Mouse (Mus musculus) CH12.LX (cell line): ENCODE measurements around the gene Zbp1. TPM values are rescaled to one million over a fixed set of nuclear protein-coding genes. Genes with fewer than 3 reads are reported as not detected.

ENCODE experiments used
- DNase-seq: peaks from one replicate; pipeline ENCODE4 v3.0.0-alpha.2; 2013; ENCODE audit errors: extremely low read depth
- H3K27ac ChIP-seq: 2 replicates; pipeline ENCODE4 v1.5.1; 2012; ENCODE audit warnings: low read depth, mild to moderate bottlenecking, control low read depth, moderate library complexity; ENCODE audit not compliant: insufficient read depth
- H3K27me3 ChIP-seq: replicated peaks from 2 replicates; pipeline ENCODE3; 2012; ENCODE audit warnings: inconsistent platforms
- H3K36me3 ChIP-seq, 2 experiments: replicated peaks in 1 of 2; 2 replicates each; pipeline versions ENCODE3 to v1.6.1; 2012; ENCODE audit warnings: inconsistent platforms in 1 of 2, low read length in 1 of 2, mild to moderate bottlenecking in 1 of 2, mixed read lengths in 1 of 2, moderate library complexity in 1 of 2; ENCODE audit not compliant: control insufficient read depth in 1 of 2, insufficient read depth in 1 of 2
- H3K4me1 ChIP-seq, 2 experiments: 2 replicates each; pipeline ENCODE4 v1.6.1; 2012; ENCODE audit warnings: inconsistent platforms in 1 of 2, moderate library complexity in 1 of 2; ENCODE audit not compliant: insufficient read depth in 2 of 2, control insufficient read depth in 1 of 2
- H3K4me2 ChIP-seq: 2 replicates; pipeline ENCODE4 v1.6.1; 2012; ENCODE audit warnings: low read depth, mild to moderate bottlenecking, control low read depth; ENCODE audit not compliant: poor library complexity, insufficient read depth, severe bottlenecking
- H3K4me3 ChIP-seq, 3 experiments: fragments of 150-350 bp in 1 of 3; sonication (generic) in 1 of 3; replicated peaks in 1 of 3; 2 replicates each; pipeline versions ENCODE3 to v1.5.1; 2011 to 2012; ENCODE audit warnings: low read depth in 2 of 3, low read length in 2 of 3, mild to moderate bottlenecking in 2 of 3, moderate library complexity in 2 of 3, control low read depth in 1 of 3, improper control_type of control experiment in 1 of 3, inconsistent platforms in 1 of 3, mixed read lengths in 1 of 3; ENCODE audit not compliant: poor library complexity in 1 of 3
- H3K79me2 ChIP-seq: replicated peaks from 2 replicates; pipeline ENCODE4 v1.6.1; 2012; ENCODE audit warnings: mild to moderate bottlenecking, moderate library complexity; ENCODE audit not compliant: control insufficient read depth, poor library complexity, insufficient read depth, severe bottlenecking; ENCODE audit errors: extremely low read depth
- H3K9ac ChIP-seq: 2 replicates; pipeline ENCODE4 v1.6.1; 2012; ENCODE audit warnings: low read depth, mild to moderate bottlenecking, control low read depth, moderate library complexity; ENCODE audit not compliant: insufficient read depth
- H3K9me3 ChIP-seq: replicated peaks from 2 replicates; pipeline ENCODE3; 2012; ENCODE audit warnings: low read length, inconsistent platforms, mixed read lengths
- BHLHE40 ChIP-seq: IDR thresholded peaks from 2 replicates; pipeline ENCODE4 v1.6.1; 2011; ENCODE audit warnings: mild to moderate bottlenecking, low read depth, low read length, improper control_type of control experiment
- CHD1 ChIP-seq: IDR thresholded peaks from 2 replicates; pipeline ENCODE4 v1.6.1; 2012; ENCODE audit warnings: low read depth, low read length, improper control_type of control experiment, inconsistent platforms
- CHD2 ChIP-seq: IDR thresholded peaks from 2 replicates; pipeline ENCODE4 v1.6.1; 2011; ENCODE audit warnings: low read length, improper control_type of control experiment
- CTCF ChIP-seq, 2 experiments: IDR thresholded peaks in 1 of 2; conservative IDR thresholded peaks in 1 of 2; 2 replicates each; pipeline ENCODE4 v1.5.1; 2011 to 2012; ENCODE audit warnings: low read depth in 2 of 2, low read length in 2 of 2, improper control_type of control experiment in 1 of 2, inconsistent platforms in 1 of 2, mild to moderate bottlenecking in 1 of 2, moderate library complexity in 1 of 2
- E2F4 ChIP-seq: IDR thresholded peaks from 2 replicates; pipeline ENCODE4 v1.6.1; 2011; ENCODE audit warnings: low read depth, low read length, improper control_type of control experiment; ENCODE audit not compliant: insufficient replicate concordance
- ELF1 ChIP-seq: IDR thresholded peaks from 2 replicates; pipeline ENCODE4 v1.6.1; 2014; ENCODE audit warnings: low read depth, mild to moderate bottlenecking, inconsistent platforms, low read length, improper control_type of control experiment
- EP300 ChIP-seq: IDR thresholded peaks from 2 replicates; pipeline ENCODE4 v1.6.1; 2011; ENCODE audit warnings: low read length, improper control_type of control experiment
- ETS1 ChIP-seq: conservative IDR thresholded peaks from 2 replicates; pipeline ENCODE4 v1.6.1; 2012; ENCODE audit warnings: low read depth, mild to moderate bottlenecking, inconsistent platforms, low read length, improper control_type of control experiment, moderate library complexity
- GABPA ChIP-seq: IDR thresholded peaks from 2 replicates; pipeline ENCODE4 v1.6.1; 2012; ENCODE audit warnings: low read depth, low read length, improper control_type of control experiment, inconsistent platforms; ENCODE audit not compliant: insufficient replicate concordance
- HCFC1 ChIP-seq: IDR thresholded peaks from 2 replicates; pipeline ENCODE4 v1.6.1; 2012; ENCODE audit warnings: low read depth, mild to moderate bottlenecking, inconsistent platforms, low read length, improper control_type of control experiment
- IRF4 ChIP-seq: IDR thresholded peaks from 2 replicates; pipeline ENCODE4 v1.6.1; 2014; ENCODE audit warnings: low read depth, mild to moderate bottlenecking, inconsistent platforms, low read length, improper control_type of control experiment
- JUN ChIP-seq: IDR thresholded peaks from 2 replicates; pipeline ENCODE4 v1.6.1; 2011; ENCODE audit warnings: low read depth, mild to moderate bottlenecking, low read length, improper control_type of control experiment, moderate library complexity; ENCODE audit not compliant: insufficient read depth
- JUND ChIP-seq: conservative IDR thresholded peaks from 2 replicates; pipeline ENCODE4 v1.6.1; 2011; ENCODE audit warnings: low read depth, low read length, improper control_type of control experiment
- KAT2A ChIP-seq: IDR thresholded peaks from 2 replicates; pipeline ENCODE4 v1.6.1; 2012; ENCODE audit warnings: low read length, improper control_type of control experiment, inconsistent platforms; ENCODE audit not compliant: insufficient replicate concordance
- MAFK ChIP-seq: IDR thresholded peaks from 2 replicates; pipeline ENCODE4 v1.6.1; 2011; ENCODE audit warnings: low read length, improper control_type of control experiment; ENCODE audit not compliant: insufficient replicate concordance
- MAX ChIP-seq: IDR thresholded peaks from 2 replicates; pipeline ENCODE4 v1.6.1; 2011; ENCODE audit warnings: low read length, improper control_type of control experiment
- MAZ ChIP-seq: IDR thresholded peaks from 2 replicates; pipeline ENCODE4 v1.6.1; 2012; ENCODE audit warnings: low read depth, mild to moderate bottlenecking, inconsistent platforms, low read length, improper control_type of control experiment, moderate library complexity
- MEF2A ChIP-seq: IDR thresholded peaks from 2 replicates; pipeline ENCODE4 v1.6.1; 2014; ENCODE audit warnings: low read depth, mild to moderate bottlenecking, inconsistent platforms, low read length, improper control_type of control experiment, borderline replicate concordance
- MXI1 ChIP-seq: IDR thresholded peaks from 2 replicates; pipeline ENCODE4 v1.6.1; 2011; ENCODE audit warnings: mild to moderate bottlenecking, low read depth, low read length, improper control_type of control experiment
- MYC ChIP-seq: IDR thresholded peaks from 2 replicates; pipeline ENCODE4 v1.6.1; 2011; ENCODE audit warnings: low read depth, mild to moderate bottlenecking, improper control_type of control experiment, low read length
- NELFE ChIP-seq: IDR thresholded peaks from 2 replicates; pipeline ENCODE4 v1.6.1; 2011; ENCODE audit warnings: low read depth, low read length, improper control_type of control experiment
- NRF1 ChIP-seq: IDR thresholded peaks from 2 replicates; pipeline ENCODE4 v1.6.1; 2014; ENCODE audit warnings: low read depth, mild to moderate bottlenecking, inconsistent platforms, low read length, improper control_type of control experiment, moderate library complexity
- PAX5 ChIP-seq: IDR thresholded peaks from 2 replicates; pipeline ENCODE4 v1.6.1; 2012; ENCODE audit warnings: low read length, inconsistent platforms, mixed read lengths
- POLR2A ChIP-seq: IDR thresholded peaks from 2 replicates; pipeline ENCODE4 v1.6.1; 2011; ENCODE audit warnings: low read depth, mild to moderate bottlenecking, improper control_type of control experiment, low read length
- POLR2AphosphoS2 ChIP-seq: IDR thresholded peaks from 2 replicates; pipeline ENCODE4 v1.6.1; 2011; ENCODE audit warnings: low read depth, low read length, improper control_type of control experiment
- RAD21 ChIP-seq: IDR thresholded peaks from 2 replicates; pipeline ENCODE4 v1.6.1; 2011; ENCODE audit warnings: low read depth, mild to moderate bottlenecking, low read length, improper control_type of control experiment, moderate library complexity
- RCOR1 ChIP-seq: conservative IDR thresholded peaks from 2 replicates; pipeline ENCODE4 v1.6.1; 2012; ENCODE audit warnings: low read depth, mild to moderate bottlenecking, inconsistent platforms, low read length, improper control_type of control experiment
- SIN3A ChIP-seq: IDR thresholded peaks from 2 replicates; pipeline ENCODE4 v1.6.1; 2012; ENCODE audit warnings: low read length, improper control_type of control experiment, inconsistent platforms
- SMC3 ChIP-seq: IDR thresholded peaks from 2 replicates; pipeline ENCODE4 v1.6.1; 2011; ENCODE audit warnings: low read depth, low read length, improper control_type of control experiment
- TBP ChIP-seq: conservative IDR thresholded peaks from 2 replicates; pipeline ENCODE4 v1.6.1; 2011; ENCODE audit warnings: low read depth, low read length, improper control_type of control experiment
- TCF12 ChIP-seq: IDR thresholded peaks from 2 replicates; pipeline ENCODE4 v1.6.1; 2014; ENCODE audit warnings: low read depth, mild to moderate bottlenecking, inconsistent platforms, low read length, improper control_type of control experiment
- UBTF ChIP-seq: IDR thresholded peaks from 2 replicates; pipeline ENCODE4 v1.6.1; 2012; ENCODE audit warnings: low read depth, mild to moderate bottlenecking, inconsistent platforms, low read length, improper control_type of control experiment, moderate library complexity
- USF2 ChIP-seq: conservative IDR thresholded peaks from 2 replicates; pipeline ENCODE4 v1.6.1; 2011; ENCODE audit warnings: low read depth, low read length, improper control_type of control experiment
- ZC3H11A ChIP-seq: IDR thresholded peaks from 2 replicates; pipeline ENCODE4 v1.6.1; 2012; ENCODE audit warnings: low read depth, mild to moderate bottlenecking, inconsistent platforms, low read length, improper control_type of control experiment
- ZKSCAN1 ChIP-seq: IDR thresholded peaks from 2 replicates; pipeline ENCODE4 v1.6.1; 2012; ENCODE audit warnings: low read depth, inconsistent platforms, low read length, improper control_type of control experiment, borderline replicate concordance
- ZMIZ1 ChIP-seq: IDR thresholded peaks from 2 replicates; pipeline ENCODE4 v1.6.1; 2012; ENCODE audit warnings: low read depth, mild to moderate bottlenecking, inconsistent platforms, low read length, improper control_type of control experiment
- ZNF384 ChIP-seq: IDR thresholded peaks from 2 replicates; pipeline ENCODE4 v1.6.1; 2012; ENCODE audit warnings: low read depth, low read length, improper control_type of control experiment, inconsistent platforms
- dilution Hi-C: fragments of 300-500 bp; cut with MboI; formaldehyde crosslinking; loops from 2 replicates; pipeline ENCODE4 v1.14.3; 2020; ENCODE audit warnings: low sequenced_read_pairs; ENCODE audit not compliant: extremely low pct_unique_long_range_greater_than_20kb, extremely low pct_ligation_motif_present
- in situ Hi-C: fragments of 300-500 bp; cut with MboI; formaldehyde crosslinking; loops from 3 replicates; pipeline ENCODE4 v1.14.3; 2019; ENCODE audit warnings: low sequenced_read_pairs, low pct_ligation_motif_present, low pct_unique_long_range_greater_than_20kb, mixed read lengths
- polyA plus RNA-seq: library from polyadenylated mRNA; unstranded; fragments of >175 nt; gene quantifications from 2 replicates; pipeline ENCODE4 v1.2.1, GENCODE M21; 2012; ENCODE audit warnings: low read depth; ENCODE audit not compliant: insufficient read length
- total RNA-seq, 2 experiments: library from RNA; depleted of rRNA; stranded (reverse); fragments of 300-350 nt in 1 of 2; fragments of >200 nt in 1 of 2; gene quantifications; 2 replicates each; pipeline ENCODE4 v1.2.3; 2012 to 2014

The Zbp1 gene
- total and polyA plus RNA-seq, 3 experiments: 8.1 to 9.8 (median 8.7) TPM

GRCm38 (mm10) chr2:173159354-173160311, 59.1 kb downstream of the Zbp1 start:
- Histone ChIP-seq H3K4me2 (no peak overlapping the region), H3K27me3 (peaks cover 15% of the 10 kb centered on the region), H3K4me1 (peaks cover 17 to 44% of the 10 kb centered on the region in 2 experiments), H3K27ac (no peak overlapping the region), H3K9me3 (no peaks in the 10 kb centered on the region), H3K4me3 (no peak overlapping the region), H3K36me3 (no peaks in the 10 kb centered on the region), H3K79me2 (no peaks in the 10 kb centered on the region), H3K9ac (no peak overlapping the region)
- in situ Hi-C loops: loop anchor here (25.0 kb wide), 1 partner anchor 147 kb away; the partner anchor contains the start of genes Rae1 and Rbm38
- dilution Hi-C loops: no loop called here
- DNase-seq: peak; percentile 93
- TF ChIP-seq GABPA (no peak), SIN3A (0 out of 2 replicates have a peak, but pooled peaks have one; percentile 36), MEF2A (peak; percentile 41; the same call in 1 of the 2 replicates), TBP (0 out of 2 replicates have a peak, but pooled peaks have one; percentile 57), E2F4 (no peak), ZKSCAN1 (no peak), POLR2A (0 out of 2 replicates have a peak, but pooled peaks have one; percentile 42), JUN (no peak), MYC (0 out of 2 replicates have a peak, but pooled peaks have one; percentile 51), JUND (0 out of 2 replicates have a peak, but pooled peaks have one; percentile 15), UBTF (no peak), SMC3 (peak; percentile 50), RCOR1 (no peak), ETS1 (no peak; the same call in 1 of the 2 replicates), ELF1 (peak; percentile 80), TCF12 (peak; percentile 58; the same call in 1 of the 2 replicates), ZC3H11A (no peak), IRF4 (peak; percentile 29; the same call in 1 of the 2 replicates), NRF1 (no peak), CHD1 (0 out of 2 replicates have a peak, but pooled peaks have one; percentile 1), POLR2AphosphoS2 (no peak), HCFC1 (peak; percentile 82), USF2 (no peak), RAD21 (peak; percentile 66), PAX5 (no peak), ZNF384 (no peak), MAFK (no peak; the same call in 1 of the 2 replicates), MXI1 (peak; percentile 42; the same call in 1 of the 2 replicates), MAX (peak; percentile 41; the same call in 1 of the 2 replicates), CTCF (conservative IDR thresholded peaks at IDR 0.05 in 1 of 2, IDR thresholded peaks at IDR 0.05 in 1 of 2; ENCODE audit: low read depth in 2 of 2, low read length in 2 of 2) (peak; percentile 93 to 94), BHLHE40 (0 out of 2 replicates have a peak, but pooled peaks have one; percentile 13), NELFE (peak; percentile 43; the same call in 1 of the 2 replicates), KAT2A (no peak), EP300 (no peak), MAZ (peak; percentile 68; the same call in 1 of the 2 replicates), ZMIZ1 (no peak), CHD2 (no peak)
